Mouse (Mus musculus) embryonic facial prominence, embryonic 10.5 days (tissue): ENCODE measurements around the gene Lingo4. TPM values are rescaled to one million over a fixed set of nuclear protein-coding genes. Genes with fewer than 3 reads are reported as not detected.

Experiments
- DNase-seq: peaks from one replicate; pipeline ENCODE4 v3.0.0-alpha.2; 2017; ENCODE audit warnings: low spot score
- H3K27ac ChIP-seq: fragments of 300-500 bp; sonication (generic); replicated peaks from 2 replicates; pipeline ENCODE4 v1.5.1; 2016; ENCODE audit warnings: mild to moderate bottlenecking
- H3K27me3 ChIP-seq: fragments of 300-500 bp; sonication (generic); replicated peaks from 2 replicates; pipeline ENCODE4 v1.6.1; 2016; ENCODE audit warnings: low read depth, mild to moderate bottlenecking; ENCODE audit not compliant: poor library complexity, severe bottlenecking
- H3K36me3 ChIP-seq: fragments of 300-500 bp; sonication (generic); replicated peaks from 2 replicates; pipeline ENCODE4 v1.6.1; 2016; ENCODE audit warnings: mild to moderate bottlenecking, moderate library complexity
- H3K4me1 ChIP-seq: fragments of 300-500 bp; sonication (generic); 2 replicates; pipeline ENCODE4 v1.6.1; 2016
- H3K4me3 ChIP-seq: fragments of 300-500 bp; sonication (generic); 2 replicates; pipeline ENCODE4 v1.5.1; 2016; ENCODE audit warnings: mild to moderate bottlenecking, moderate library complexity
- H3K9me3 ChIP-seq: fragments of 300-500 bp; sonication (generic); 2 replicates; pipeline ENCODE4 v1.6.1; 2016; ENCODE audit warnings: mild to moderate bottlenecking
- WGBS: fragments of 180-500 bp; shearing (Covaris S2); methylation state at CpG from one replicate; pipeline ENCODE4 v1.1.7; 2016; 5-methylcytosine and 5-hydroxymethylcytosine counted together
- polyA plus RNA-seq: library from polyadenylated mRNA; unstranded; fragments of >200 nt; fragmentation: Nextera tagmentation; extraction: Ambion mirVana; gene quantifications from 2 replicates; pipeline ENCODE4 v1.2.1, GENCODE M21; 2016

The Lingo4 gene
- polyA plus RNA-seq, 1 experiment from 2014 or later, result 0.07 TPM

- peak within 1 kb of the TSS; percentile 77 for H3K27ac ChIP-seq
- H3K4me1 ChIP-seq, result peaks cover 13% of the 10 kb centered on the region
- DNase-seq, result peak; percentile 97
- H3K9me3 ChIP-seq, result no peaks in the 10 kb centered on the region
- H3K27me3 ChIP-seq, result peaks cover 4% of the 10 kb centered on the region; the same call in 1 of the 2 replicates
- H3K4me3 ChIP-seq, result peak within 1 kb of the TSS; percentile 64
- WGBS, result 11% methylated on average over 52 of the region's 52 CpGs
- H3K36me3 ChIP-seq, result no peaks in the 10 kb centered on the region
Observed at GRCm38 (mm10) chr3:94413031-94413679, 14.8 kb downstream of the Lingo4 start, which contains the start of gene Tdrkh. TSS of gene Tdrkh (plus strand) at chr3:94413273.

- Histone ChIP-seq H3K27ac (no peak overlapping the region), H3K9me3 (no peaks in the 10 kb centered on the region), H3K4me3 (no peak overlapping the region), H3K27me3 (no peaks in the 10 kb centered on the region), H3K36me3 (no peaks in the 10 kb centered on the region), H3K4me1 (no peaks in the 10 kb centered on the region)
- DNase-seq, result no peak
- WGBS, result 79% methylated on average over 2 of the region's 2 CpGs
Observed at GRCm38 (mm10) chr3:94430980-94431379, 32.7 kb downstream of the Lingo4 start.

- no peaks in the 10 kb centered on the region for H3K9me3 ChIP-seq
- H3K36me3 ChIP-seq, result no peaks in the 10 kb centered on the region
- no peak overlapping the region for H3K27ac ChIP-seq
- no peak overlapping the region for H3K4me3 ChIP-seq
- 89% methylated on average over 2 of the region's 2 CpGs for WGBS
- H3K27me3 ChIP-seq, result no peaks in the 10 kb centered on the region
- no peaks in the 10 kb centered on the region for H3K4me1 ChIP-seq
- DNase-seq, result no peak
Observed at GRCm38 (mm10) chr3:94434305-94434704, 36.0 kb downstream of the Lingo4 start.

GRCm38 (mm10) chr3:94436420-94436819 lies 38.1 kb downstream of the Lingo4 start:
- no peaks in the 10 kb centered on the region for H3K4me1 ChIP-seq
- no peak for DNase-seq
- H3K9me3 ChIP-seq, result no peaks in the 10 kb centered on the region
- H3K36me3 ChIP-seq, result no peaks in the 10 kb centered on the region
- no peak overlapping the region for H3K4me3 ChIP-seq
- no peak overlapping the region for H3K27ac ChIP-seq
- no peaks in the 10 kb centered on the region for H3K27me3 ChIP-seq
- WGBS, result 81% methylated on average over 9 of the region's 9 CpGs

GRCm38 (mm10) chr3:94441182-94441581 lies 42.9 kb downstream of the Lingo4 start:
- H3K4me1 ChIP-seq, result peaks cover 10% of the 10 kb centered on the region
- H3K9me3 ChIP-seq, result no peaks in the 10 kb centered on the region
- no peak overlapping the region for H3K4me3 ChIP-seq
- H3K27me3 ChIP-seq, result no peaks in the 10 kb centered on the region
- H3K27ac ChIP-seq, result no peak overlapping the region
- peaks cover 18% of the 10 kb centered on the region for H3K36me3 ChIP-seq
- no peak for DNase-seq
- 45% methylated on average over 3 of the region's 3 CpGs for WGBS

GRCm38 (mm10) chr3:94442951-94443596 lies 44.8 kb downstream of the Lingo4 start, which contains the start of gene Mrpl9:
TSS of gene Mrpl9 (plus strand) at chr3:94443318.
- no peaks in the 10 kb centered on the region for H3K27me3 ChIP-seq
- no peaks in the 10 kb centered on the region for H3K9me3 ChIP-seq
- peak within 1 kb of the TSS; percentile 90 for H3K27ac ChIP-seq
- peaks cover 10% of the 10 kb centered on the region for H3K4me1 ChIP-seq
- WGBS, result under 1% methylated on average over 39 of the region's 39 CpGs
- H3K4me3 ChIP-seq, result peak within 1 kb of the TSS; percentile 99
- DNase-seq, result peak; percentile 97
- peaks cover 37% of the 10 kb centered on the region for H3K36me3 ChIP-seq

- no peaks in the 10 kb centered on the region for H3K27me3 ChIP-seq
- H3K36me3 ChIP-seq, result peaks cover 42% of the 10 kb centered on the region
- DNase-seq, result no peak
- H3K27ac ChIP-seq, result peak within 1 kb of the TSS; percentile 90
- H3K4me1 ChIP-seq, result peaks cover 10% of the 10 kb centered on the region
- under 1% methylated on average over 24 of the region's 24 CpGs for WGBS
- peak within 1 kb of the TSS; percentile 99 for H3K4me3 ChIP-seq
- H3K9me3 ChIP-seq, result no peaks in the 10 kb centered on the region
Observed at GRCm38 (mm10) chr3:94443597-94443964, 45.3 kb downstream of the Lingo4 start, which contains the start of gene Oaz3. TSS of gene Oaz3 (minus strand) at chr3:94443915.

GRCm38 (mm10) chr3:94449377-94449776 lies 51.1 kb downstream of the Lingo4 start:
- no peak for DNase-seq
- Histone ChIP-seq H3K27me3 (no peaks in the 10 kb centered on the region), H3K4me1 (peaks cover 2% of the 10 kb centered on the region), H3K36me3 (peaks cover 58% of the 10 kb centered on the region), H3K27ac (no peak overlapping the region), H3K9me3 (no peaks in the 10 kb centered on the region), H3K4me3 (no peak overlapping the region)
- WGBS, result 92% methylated on average over 2 of the region's 2 CpGs

Other genes starting within 250 kb of the Lingo4 start
- not detected in 2 replicates for gene Gm10696, start 220.3 kb upstream of the Lingo4 start, polyA plus RNA-seq
- gene Gm5286, start 201.8 kb upstream of the Lingo4 start, polyA plus RNA-seq, result not detected in 2 replicates
- gene Gm4778, start 134.5 kb upstream of the Lingo4 start, polyA plus RNA-seq, result not detected in 2 replicates
- 8.3 TPM in 2 replicates for gene Them4, start 88.4 kb upstream of the Lingo4 start, polyA plus RNA-seq
- 0.11 TPM in 1 of 2 replicates, not detected in the other for gene Them5, start 56.4 kb upstream of the Lingo4 start, polyA plus RNA-seq
- gene C2cd4d, start 36.1 kb upstream of the Lingo4 start, polyA plus RNA-seq, result 0.30 and 0.31 TPM in 2 replicates
- gene Rorc, start 25.7 kb upstream of the Lingo4 start, polyA plus RNA-seq, result 0.21 and 0.29 TPM in 2 replicates
- gene Tdrkh, start 14.8 kb downstream of the Lingo4 start, polyA plus RNA-seq, result 14.2 and 16.5 TPM in 2 replicates
- gene Mrpl9, start 44.8 kb downstream of the Lingo4 start, polyA plus RNA-seq, result 68.5 and 71.4 TPM in 2 replicates
- gene Oaz3, start 45.4 kb downstream of the Lingo4 start, polyA plus RNA-seq, result 0.56 and 0.60 TPM in 2 replicates
- gene Celf3, start 79.8 kb downstream of the Lingo4 start, polyA plus RNA-seq, result 25.4 and 28.7 TPM in 2 replicates
- gene Riiad1, start 81.8 kb downstream of the Lingo4 start, polyA plus RNA-seq, result 1.8 and 3.2 TPM in 2 replicates
- gene Snx27, start 184.2 kb downstream of the Lingo4 start, polyA plus RNA-seq, result 39.3 and 40.7 TPM in 2 replicates
- gene Gm10972, start 244.6 kb downstream of the Lingo4 start, polyA plus RNA-seq, result not detected in 2 replicates